Mouse (Mus musculus) c-Kit-positive CD71-positive TER-119-positive erythroid progenitor cells, embryonic 14.5 days (primary cell): Measurements from ENCODE around the gene A630001G21Rik.

Experiments used
- DNase-seq: peaks from one replicate; pipeline ENCODE4 v3.0.0-alpha.2; 2013; ENCODE audit warnings: low spot score

Gene A630001G21Rik

DNA sequence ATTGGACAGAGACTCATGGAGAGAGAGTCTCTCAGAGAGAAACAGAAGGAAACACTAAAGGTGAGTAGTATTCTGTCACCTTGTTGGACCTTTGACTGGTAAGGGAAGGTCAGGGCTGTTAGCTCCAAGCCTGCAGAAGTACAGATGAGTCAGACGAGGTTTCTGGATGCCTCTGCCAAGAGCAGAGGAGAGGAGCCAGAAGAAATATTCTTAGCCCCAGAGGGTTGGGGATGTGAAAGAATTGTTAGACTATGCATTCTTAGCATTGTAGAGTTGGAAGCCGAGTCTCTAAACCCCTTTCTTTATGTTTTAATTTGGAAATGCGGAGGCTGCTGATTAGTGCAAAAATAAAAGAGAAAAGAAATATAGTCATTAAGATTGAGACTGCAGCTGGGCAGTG is 6.5 kb downstream of the A630001G21Rik start:
- no peak for DNase-seq

DNA sequence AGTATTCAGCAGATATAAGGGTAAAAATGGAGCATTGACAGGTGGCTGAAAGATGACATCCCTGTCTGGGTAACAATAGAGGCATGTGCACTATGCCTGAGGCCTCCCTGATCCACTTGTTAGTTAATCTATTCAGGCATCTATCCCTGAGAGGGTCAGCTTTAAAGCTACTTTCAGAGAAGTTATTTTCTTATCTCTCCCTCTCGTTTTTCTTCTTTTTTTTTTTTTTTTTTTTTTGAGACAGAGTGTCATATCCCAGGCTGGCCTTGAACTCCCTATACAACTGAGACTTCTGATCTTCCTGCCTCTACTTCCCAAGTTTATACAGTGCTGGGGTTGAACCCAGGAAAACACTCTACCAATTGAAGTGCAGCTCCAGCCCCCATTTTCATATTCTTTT is 10.7 kb downstream of the A630001G21Rik start:
- DNase-seq: no peak

DNA sequence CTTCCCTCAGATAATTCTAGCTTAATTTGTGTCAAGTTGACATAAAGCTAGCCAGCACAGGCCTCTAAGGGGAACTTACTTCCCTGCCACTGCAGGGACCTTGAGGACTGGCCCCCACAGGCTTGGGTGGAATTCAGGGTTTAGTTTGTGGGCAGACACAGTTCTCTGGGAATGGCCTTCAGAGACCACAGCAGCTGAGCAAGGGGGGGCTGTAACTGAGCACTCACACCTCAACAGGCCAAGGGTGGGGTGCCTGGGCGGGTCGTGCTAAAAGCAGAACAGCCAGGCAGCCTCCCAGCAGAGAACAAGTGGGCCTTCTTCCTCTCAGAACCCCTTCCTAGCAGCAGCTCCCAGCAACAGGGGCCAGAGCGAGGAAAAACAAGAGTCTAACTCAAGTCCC is 12.3 kb downstream of the A630001G21Rik start:
- no peak for DNase-seq

DNA sequence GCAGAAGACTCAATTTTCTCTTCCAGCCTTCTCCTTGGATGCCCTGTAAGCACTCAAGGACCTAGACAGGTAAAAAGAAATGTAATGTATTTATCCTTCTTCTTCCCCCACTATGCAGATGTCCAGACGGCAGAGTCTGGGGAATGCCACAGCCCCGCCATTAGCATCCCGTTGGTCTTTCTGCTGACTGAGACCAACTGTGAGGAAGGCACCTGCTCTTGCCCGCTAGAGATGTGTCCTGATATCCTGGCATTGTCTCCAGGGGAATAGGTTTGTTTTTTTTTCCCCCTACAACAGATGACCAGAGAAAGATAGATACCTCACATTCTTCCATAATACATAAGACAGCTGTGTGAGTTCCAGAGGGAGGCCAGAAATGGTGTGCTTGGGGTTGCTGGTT is 14.2 kb downstream of the A630001G21Rik start:
- no peak for DNase-seq

DNA sequence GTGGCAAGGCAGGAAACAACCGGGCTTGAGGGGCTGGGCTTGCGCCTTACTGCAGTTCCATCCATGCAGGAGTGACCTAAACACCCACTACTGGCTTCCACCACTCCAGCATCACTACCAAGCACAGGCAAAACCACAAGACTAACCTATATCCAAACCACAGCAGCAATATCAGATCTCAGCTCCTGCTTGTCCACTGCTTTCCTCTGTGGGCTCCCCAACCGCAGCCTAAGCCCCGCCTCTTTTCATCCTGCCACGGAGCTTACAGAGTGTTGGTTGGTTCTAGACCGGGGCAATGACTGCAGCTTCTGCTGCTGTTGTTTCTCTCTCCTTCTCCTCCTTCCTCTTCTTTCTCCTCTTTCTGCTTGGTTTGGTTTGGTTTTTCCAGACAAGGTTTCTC is 15.1 kb downstream of the A630001G21Rik start:
- no peak for DNase-seq

- no peak for DNase-seq
Measured at GRCm38 (mm10) chr1:85761665-85762064, 16.8 kb downstream of the A630001G21Rik start.

DNA sequence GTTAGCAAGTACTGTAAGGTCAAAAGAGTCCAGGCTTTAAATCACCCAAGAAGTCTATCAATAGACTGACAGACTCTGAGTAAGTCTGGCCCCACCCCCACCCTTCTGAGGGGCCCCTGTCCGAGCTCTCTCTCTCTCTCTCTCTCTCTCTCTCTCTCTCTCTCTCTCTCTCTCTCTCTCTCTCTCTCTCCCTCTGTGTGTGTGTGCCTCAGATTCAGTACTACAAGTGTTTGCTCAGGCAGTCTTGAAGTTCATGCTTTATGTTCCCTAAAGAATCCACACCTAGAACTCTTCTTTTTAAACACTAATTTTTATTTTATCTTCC is 19.5 kb downstream of the A630001G21Rik start:
- no peak for DNase-seq

DNA sequence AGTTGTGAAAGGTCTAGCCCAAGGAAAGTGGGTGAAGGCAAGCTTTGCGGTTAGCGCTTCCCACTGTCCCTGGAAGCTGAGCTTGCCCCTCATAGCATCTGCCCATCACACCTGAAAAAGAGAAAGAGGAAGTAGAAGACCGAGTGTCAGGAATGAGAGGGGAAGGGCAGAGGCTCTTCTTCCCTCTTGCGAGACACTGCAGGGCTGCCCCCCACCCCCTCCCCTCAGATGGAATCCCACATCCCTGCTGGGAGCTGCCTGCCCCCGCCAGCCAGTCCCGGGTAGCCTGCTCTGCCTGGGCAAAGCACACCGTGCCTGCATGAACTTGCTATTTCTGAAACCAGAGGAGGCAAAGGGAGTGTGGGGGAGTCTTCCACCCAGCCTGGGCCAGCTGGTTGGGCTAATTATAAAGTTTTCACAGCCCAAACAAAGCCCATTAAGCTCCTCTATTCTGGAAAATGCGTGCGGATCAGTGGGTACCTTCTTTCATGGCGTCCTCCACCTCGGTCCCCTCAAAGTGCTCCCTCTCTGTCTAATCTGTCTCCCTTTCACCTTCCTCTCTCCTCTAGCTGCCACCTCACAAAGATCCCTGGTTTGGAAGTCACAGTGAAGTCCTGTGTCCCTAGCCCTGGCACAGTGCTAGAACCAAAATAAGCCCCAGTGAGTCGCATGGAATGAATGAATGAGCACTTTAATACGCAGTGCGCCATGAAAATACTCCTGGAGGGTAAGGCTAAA is 20.0 kb downstream of the A630001G21Rik start:
- no peak for DNase-seq

GRCm38 (mm10) chr1:85757531-85758230 is 20.8 kb downstream of the A630001G21Rik start:
- no peak for DNase-seq

GRCm38 (mm10) chr1:85751932-85752680 is 26.3 kb downstream of the A630001G21Rik start:
- no peak for DNase-seq

DNA sequence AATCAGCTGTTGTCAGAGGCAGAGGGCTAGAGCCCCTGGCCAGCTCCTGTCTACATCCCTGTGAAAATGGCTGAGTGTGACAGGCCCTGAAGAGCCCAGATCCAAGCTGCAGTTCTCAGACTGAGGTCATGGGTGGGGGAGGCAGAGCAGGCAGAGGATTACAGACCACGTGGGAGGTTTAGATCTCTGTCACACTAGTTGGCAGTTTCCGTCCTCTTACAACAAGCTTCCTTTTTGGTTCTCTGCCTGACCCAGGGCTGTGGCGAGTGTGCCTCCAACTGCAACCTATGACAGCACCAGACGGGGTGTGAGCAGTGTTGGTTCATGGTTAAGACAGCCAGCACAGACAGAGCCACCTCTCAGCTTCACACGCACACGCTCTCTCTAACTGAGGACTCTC is 26.9 kb downstream of the A630001G21Rik start:
- no peak for DNase-seq

GRCm38 (mm10) chr1:85750650-85751049 is 27.8 kb downstream of the A630001G21Rik start:
- no peak for DNase-seq

DNA sequence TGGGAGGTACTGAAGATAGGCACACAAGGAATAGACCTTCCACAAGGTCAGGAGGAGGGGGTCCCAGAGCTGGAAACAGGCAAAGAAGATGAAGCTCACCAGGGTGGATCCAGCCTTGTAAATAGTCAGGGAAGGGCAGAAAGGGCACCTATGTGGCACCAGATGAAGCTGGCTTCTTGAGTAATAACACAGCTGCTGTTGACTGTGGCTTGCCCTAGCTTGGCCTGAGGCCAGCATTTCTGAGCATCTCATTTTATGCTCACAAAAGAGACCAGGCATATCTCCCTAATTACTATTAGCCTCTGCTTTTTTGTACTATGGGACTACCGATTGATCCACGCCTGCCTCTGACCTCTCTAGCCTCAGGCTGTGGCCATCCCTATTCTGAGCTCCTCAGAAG is 28.6 kb downstream of the A630001G21Rik start:
- DNase-seq: no peak

- no peak for DNase-seq
Measured at GRCm38 (mm10) chr1:85746511-85746910, 31.9 kb downstream of the A630001G21Rik start.

- no peak for DNase-seq
Measured at GRCm38 (mm10) chr1:85744539-85744938, 33.9 kb downstream of the A630001G21Rik start.

- no peak for DNase-seq
Measured at GRCm38 (mm10) chr1:85742916-85743505, 35.4 kb downstream of the A630001G21Rik start.

DNA sequence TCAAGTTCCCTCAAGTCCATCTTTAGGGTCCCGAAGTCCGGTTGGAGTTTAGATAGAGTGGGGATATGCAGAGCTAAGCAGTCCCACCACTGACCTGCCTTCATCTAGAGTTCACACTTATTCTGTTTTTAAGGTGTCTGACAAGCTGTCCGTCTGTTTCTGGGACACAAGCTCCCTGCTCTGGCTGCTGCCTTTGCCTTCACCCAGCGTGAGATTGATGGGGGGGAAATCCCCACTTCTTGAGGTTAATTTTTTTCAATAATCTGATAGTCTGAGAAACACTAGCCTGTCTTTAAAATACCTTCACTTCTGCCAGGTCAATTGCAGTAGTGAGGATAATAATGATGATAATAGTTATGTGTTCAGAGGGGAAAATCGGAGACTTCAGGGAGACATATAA is 36.1 kb downstream of the A630001G21Rik start:
- DNase-seq: no peak

DNA sequence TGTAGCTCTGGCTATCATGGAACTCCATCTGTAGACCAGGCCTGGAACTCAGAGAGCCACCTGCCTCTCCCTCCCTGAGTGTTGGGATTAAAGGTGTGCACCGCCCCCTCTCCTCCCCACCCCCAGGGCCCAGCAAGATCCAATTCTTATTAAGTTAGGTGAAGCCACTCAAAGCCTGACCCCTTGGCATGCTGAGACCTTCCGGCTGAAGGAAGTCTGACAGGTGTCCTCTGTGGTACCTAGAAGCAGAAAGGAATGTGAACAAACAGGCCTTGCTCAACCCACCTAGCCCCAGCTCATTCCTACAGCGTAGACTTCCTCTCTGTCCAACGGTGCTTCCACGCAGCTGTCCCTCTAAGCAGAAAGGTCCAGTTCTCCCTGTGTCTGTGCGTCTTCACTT is 37.5 kb downstream of the A630001G21Rik start:
- DNase-seq: no peak

DNA sequence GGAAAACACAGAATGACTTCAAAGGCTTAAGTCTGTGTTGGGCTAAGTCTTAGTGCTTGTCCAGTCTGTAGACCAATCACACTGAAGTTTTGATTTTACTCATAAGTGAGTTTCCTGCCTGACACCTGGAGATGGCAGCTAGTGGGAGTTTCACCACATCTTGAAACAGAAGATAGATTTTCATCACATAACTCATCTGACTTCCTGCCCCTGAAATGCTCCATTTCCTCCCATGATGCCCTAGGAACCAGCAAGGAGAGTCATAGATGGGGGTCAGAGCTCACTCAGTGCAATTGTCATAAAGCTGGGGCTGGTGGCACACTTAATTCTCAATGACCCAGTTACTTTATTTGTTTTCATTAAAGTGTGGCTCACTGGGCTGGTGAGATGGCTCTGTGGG is 38.6 kb downstream of the A630001G21Rik start:
- no peak for DNase-seq

DNA sequence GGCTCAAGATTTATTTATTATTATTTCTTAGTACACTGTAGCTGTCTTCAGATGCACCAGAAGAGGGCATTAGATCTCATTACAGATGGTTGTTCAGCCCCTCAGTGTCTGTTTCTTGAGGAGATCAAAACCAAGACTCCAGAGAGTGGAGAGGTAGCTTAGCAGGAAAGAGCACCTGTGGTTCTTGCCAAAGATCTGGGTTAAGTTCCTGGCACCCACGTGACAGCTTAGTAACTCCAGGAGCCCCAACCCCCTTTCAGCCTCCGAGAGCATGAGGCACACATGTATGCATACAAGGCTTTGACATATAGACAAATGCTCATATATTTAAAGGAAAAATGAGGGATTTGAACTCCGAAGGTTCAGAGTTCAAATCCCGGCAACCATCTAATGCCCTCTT is 39.4 kb downstream of the A630001G21Rik start:
- DNase-seq: no peak

DNA sequence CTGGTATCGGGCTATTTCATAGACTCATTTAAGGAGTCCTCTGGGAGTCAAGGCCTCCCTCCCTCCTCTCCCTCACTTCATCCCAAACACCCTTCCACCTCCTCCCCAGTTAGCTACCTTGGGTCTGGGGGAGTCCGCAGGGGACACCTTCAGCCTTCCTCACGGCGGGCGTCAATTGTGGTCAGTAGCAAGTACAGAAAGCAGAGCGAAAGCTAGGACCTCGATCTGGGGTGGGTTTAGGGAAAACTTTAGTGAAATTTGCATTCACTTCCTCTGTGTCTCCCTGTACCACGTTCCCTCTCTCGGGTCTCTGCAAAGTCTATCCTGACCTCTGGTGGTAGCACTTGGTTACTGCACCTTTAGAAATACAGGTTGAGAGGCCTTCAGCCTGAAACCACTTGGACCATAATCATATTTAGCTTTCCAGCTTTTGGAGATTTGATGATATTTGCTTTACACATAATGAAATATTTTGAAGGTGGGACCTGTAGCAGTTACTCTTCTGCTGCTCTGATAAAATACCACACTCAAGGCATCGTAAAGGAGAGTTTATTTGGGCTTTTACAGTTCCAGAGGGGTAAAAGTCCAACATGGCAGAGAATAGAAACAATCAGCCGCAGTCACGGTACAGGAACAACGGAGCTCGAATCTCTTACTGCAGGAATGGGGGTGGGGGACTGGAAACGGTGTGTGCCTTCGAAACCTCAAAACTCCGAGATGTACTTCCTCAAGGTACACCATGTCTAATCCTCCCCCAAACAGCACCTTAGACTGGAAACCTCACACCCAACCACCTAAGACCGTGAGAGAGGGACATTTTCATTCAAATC is 41.9 kb downstream of the A630001G21Rik start:
- DNase-seq: peak; percentile 83
